Mouse (Mus musculus) CD4-positive, CD25-positive, alpha-beta regulatory T cell, adult 4 months (primary cell): ENCODE data around the gene Vmn1r78. TPM values are rescaled to one million over a fixed set of nuclear protein-coding genes. Genes with fewer than 3 reads are reported as not detected.
"Not testable (repeated sequence)": the region's sequence is repeated elsewhere in the genome, so short reads cannot be mapped to it uniquely, and the experiment has no call there.

Experiments used
- ATAC-seq: one replicate; pipeline ENCODE4 v1.8.0; 2017
- polyA plus RNA-seq, 2 experiments: library from polyadenylated mRNA; unstranded; fragments of 100-300 nt; shearing (Covaris generic); gene quantifications; one replicate each; pipeline ENCODE4 v1.2.1; 2017

The Vmn1r78 gene
- not detected for polyA plus RNA-seq

- no peak for ATAC-seq
Measured at GRCm38 (mm10) chr7:12149957-12150356, at the start of gene Vmn1r78. Gene Vmn1r78 (plus strand): TSS chr7:12150257.

- peak; percentile 58 for ATAC-seq
Measured at GRCm38 (mm10) chr7:12156463-12156862, 6.4 kb downstream of the Vmn1r78 start.

GRCm38 (mm10) chr7:12170979-12171378 lies 20.9 kb downstream of the Vmn1r78 start, which contains the start of gene Vmn1r79:
Gene Vmn1r79 (plus strand): TSS chr7:12171279.
- not testable (repeated sequence) for ATAC-seq

- ATAC-seq, result not testable (repeated sequence)
Measured at GRCm38 (mm10) chr7:12172926-12173325, 22.9 kb downstream of the Vmn1r78 start.

- ATAC-seq, result no peak
Measured at GRCm38 (mm10) chr7:12188986-12189385, 38.9 kb downstream of the Vmn1r78 start, which contains the start of gene Vmn1r80. Gene Vmn1r80 (plus strand): TSS chr7:12189286.

- ATAC-seq, result no peak
Measured at GRCm38 (mm10) chr7:12204141-12204540, 54.1 kb downstream of the Vmn1r78 start.

Other genes starting within 250 kb of the Vmn1r78 start
- under 1 TPM in 1 of 2 experiments, not detected in 1; 0.08 TPM for gene Vmn1r76, start 212.0 kb upstream of the Vmn1r78 start, polyA plus RNA-seq
- not detected for gene Vmn1r77, start 113.5 kb upstream of the Vmn1r78 start, polyA plus RNA-seq
- under 1 TPM in 1 of 2 experiments, not detected in 1; 0.24 TPM for gene Vmn1r79, start 21.0 kb downstream of the Vmn1r78 start, polyA plus RNA-seq
- under 1 TPM in 1 of 2 experiments, not detected in 1; 0.16 TPM for gene Vmn1r80, start 39.0 kb downstream of the Vmn1r78 start, polyA plus RNA-seq
- under 1 TPM in 1 of 2 experiments, not detected in 1; 0.08 TPM for gene Vmn1r81, start 118.0 kb downstream of the Vmn1r78 start, polyA plus RNA-seq
- gene Vmn1r82, start 150.2 kb downstream of the Vmn1r78 start, polyA plus RNA-seq, result not detected
- gene Vmn1r83, start 179.2 kb downstream of the Vmn1r78 start, polyA plus RNA-seq, result not detected
- under 1 TPM in 1 of 2 experiments, not detected in 1; 0.11 TPM for gene Vmn1r84, start 219.0 kb downstream of the Vmn1r78 start, polyA plus RNA-seq